Mouse (Mus musculus) limb, embryonic 12.5 days (tissue): ENCODE results near the gene Gata2. TPM values are rescaled to one million over a fixed set of nuclear protein-coding genes. Genes with fewer than 3 reads are reported as not detected.

ENCODE experiments used
- ATAC-seq: fragments of 200-750 bp; cut with Nextera tagmentation; 2 replicates; pipeline ENCODE4 v1.8.0; 2017; ENCODE audit warnings: low read depth, moderate TSS enrichment; ENCODE audit not compliant: insufficient number of reproducible peaks, insufficient read depth, low FRiP score, low TSS enrichment
- H3K27ac ChIP-seq: fragments of 300-500 bp; sonication (generic); 2 replicates; pipeline ENCODE4 v1.5.1; 2016; ENCODE audit warnings: mild to moderate bottlenecking, moderate library complexity
- H3K27me3 ChIP-seq: fragments of 300-500 bp; sonication (generic); 2 replicates; pipeline ENCODE4 v1.6.1; 2016; ENCODE audit warnings: mild to moderate bottlenecking, moderate library complexity
- H3K36me3 ChIP-seq: fragments of 300-500 bp; sonication (generic); 2 replicates; pipeline ENCODE4 v1.6.1; 2016; ENCODE audit warnings: mild to moderate bottlenecking, moderate library complexity
- H3K4me1 ChIP-seq: fragments of 300-500 bp; sonication (generic); replicated peaks from 2 replicates; pipeline ENCODE4 v1.6.1; 2016
- H3K4me2 ChIP-seq: fragments of 300-500 bp; sonication (generic); 2 replicates; pipeline ENCODE4 v1.6.1; 2016; ENCODE audit warnings: mild to moderate bottlenecking, moderate library complexity
- H3K4me3 ChIP-seq: fragments of 300-500 bp; sonication (generic); replicated peaks from 2 replicates; pipeline ENCODE4 v1.5.1; 2016; ENCODE audit warnings: mild to moderate bottlenecking
- H3K9ac ChIP-seq: fragments of 300-500 bp; sonication (generic); replicated peaks from 2 replicates; pipeline ENCODE4 v1.6.1; 2016; ENCODE audit warnings: mild to moderate bottlenecking, moderate library complexity
- H3K9me3 ChIP-seq: fragments of 300-500 bp; sonication (generic); 2 replicates; pipeline ENCODE4 v1.6.1; 2016; ENCODE audit warnings: mild to moderate bottlenecking, moderate library complexity
- WGBS: fragments of 180-500 bp; shearing (Covaris S2); methylation state at CpG from one replicate; pipeline ENCODE4 v1.1.7; 2016; 5-methylcytosine and 5-hydroxymethylcytosine counted together
- polyA plus RNA-seq: library from polyadenylated mRNA; unstranded; fragments of >200 nt; fragmentation: Nextera tagmentation; extraction: Ambion mirVana; gene quantifications from 2 replicates; pipeline ENCODE4 v1.2.1, GENCODE M21; 2016

Gata2 gene
- polyA plus RNA-seq, 1 experiment from 2014 or later: 5.7 TPM

GRCm38 (mm10) chr6:88210182-88210581 lies 16.5 kb downstream of the Gata2 start:
- no peak for ATAC-seq
- H3K27me3 ChIP-seq: peaks cover 45% of the 10 kb centered on the region
- H3K9ac ChIP-seq: no peak overlapping the region
- H3K4me3 ChIP-seq: no peak overlapping the region
- H3K4me1 ChIP-seq: no peaks in the 10 kb centered on the region
- H3K36me3 ChIP-seq: no peaks in the 10 kb centered on the region
- H3K27ac ChIP-seq: no peak overlapping the region
- no peak overlapping the region for H3K4me2 ChIP-seq
- H3K9me3 ChIP-seq: no peaks in the 10 kb centered on the region
- WGBS: 61% methylated on average over 3 of the region's 3 CpGs

DNA sequence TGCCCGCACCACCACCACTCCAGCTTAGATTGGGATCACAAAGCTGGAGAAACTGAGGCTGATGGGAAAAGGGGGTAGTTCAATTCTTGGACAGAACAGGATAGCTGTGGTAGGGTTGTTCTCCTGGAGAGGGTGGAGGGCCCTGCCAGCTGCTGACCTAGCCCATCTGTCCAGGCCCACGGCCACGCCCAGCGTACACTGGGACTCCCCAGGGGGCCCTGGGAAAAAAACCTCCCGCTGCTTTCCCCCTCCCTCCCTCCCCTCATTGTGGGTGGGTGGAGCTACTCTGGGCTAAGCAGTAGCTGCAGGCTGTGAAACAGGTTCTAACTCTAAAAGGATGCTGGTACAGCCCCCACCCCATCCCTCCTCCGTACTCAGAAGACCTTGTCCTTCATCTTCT lies 22.1 kb downstream of the Gata2 start:
- Histone ChIP-seq H3K9me3 (peaks cover 5% of the 10 kb centered on the region), H3K4me3 (no peak overlapping the region), H3K9ac (no peak overlapping the region), H3K27ac (no peak overlapping the region), H3K36me3 (no peaks in the 10 kb centered on the region), H3K4me1 (no peaks in the 10 kb centered on the region), H3K4me2 (no peak overlapping the region), H3K27me3 (no peaks in the 10 kb centered on the region)
- ATAC-seq: no peak
- WGBS: 50% methylated on average over 6 of the region's 6 CpGs

DNA sequence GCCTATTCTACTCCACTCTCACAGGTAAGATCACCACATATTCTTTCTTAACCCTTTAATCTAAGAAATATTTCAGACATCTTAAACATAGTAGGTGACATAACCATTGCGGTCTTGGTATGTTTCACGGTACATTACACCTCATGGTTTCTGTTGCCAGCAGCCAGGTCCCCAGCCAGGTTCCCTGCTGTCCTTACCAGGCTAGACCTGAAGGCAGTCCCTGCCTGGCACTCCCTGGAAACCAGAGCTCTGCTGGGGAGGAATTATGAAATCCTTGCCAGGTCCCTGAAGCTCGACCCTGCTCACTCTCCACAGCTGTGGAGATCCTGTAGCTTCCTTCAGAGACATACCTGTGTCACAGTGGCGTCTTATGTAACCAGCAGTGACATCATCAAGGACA lies 22.5 kb downstream of the Gata2 start:
- Histone ChIP-seq H3K9me3 (peaks cover 5% of the 10 kb centered on the region), H3K4me2 (no peak overlapping the region), H3K4me1 (no peaks in the 10 kb centered on the region), H3K9ac (no peak overlapping the region), H3K36me3 (no peaks in the 10 kb centered on the region), H3K4me3 (no peak overlapping the region), H3K27ac (no peak overlapping the region), H3K27me3 (0 out of 2 replicates have a peak, but pooled peaks cover 2% of the 10 kb centered on the region)
- no peak for ATAC-seq
- 79% methylated on average over 4 of the region's 4 CpGs for WGBS

DNA sequence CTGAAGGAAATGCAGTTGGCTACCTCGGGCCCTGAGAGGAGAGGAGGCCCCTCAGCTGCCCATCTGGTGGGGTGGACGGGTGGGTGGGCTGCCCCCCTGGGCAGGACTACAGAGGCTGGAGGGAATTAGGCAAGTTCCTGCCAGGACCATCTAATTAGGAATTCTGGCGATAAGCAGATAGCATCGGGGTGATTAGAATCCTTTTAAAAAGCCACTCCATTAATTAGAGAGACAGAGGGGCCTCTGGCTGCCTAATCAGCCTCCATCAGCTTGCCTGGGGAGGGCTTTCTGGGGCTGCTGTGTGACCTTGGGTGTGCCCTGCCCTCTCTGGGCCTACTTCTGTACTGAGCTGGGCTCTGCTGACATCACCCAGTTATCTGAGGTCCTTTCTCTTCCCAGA lies 25.4 kb downstream of the Gata2 start:
- no peaks in the 10 kb centered on the region for H3K4me1 ChIP-seq
- 6% methylated on average over 4 of the region's 4 CpGs for WGBS
- H3K4me2 ChIP-seq: no peak overlapping the region
- H3K27me3 ChIP-seq: peaks cover 2% of the 10 kb centered on the region; the same call in 1 of the 2 replicates
- no peak overlapping the region for H3K4me3 ChIP-seq
- H3K9me3 ChIP-seq: peaks cover 5% of the 10 kb centered on the region
- ATAC-seq: no peak
- no peaks in the 10 kb centered on the region for H3K36me3 ChIP-seq
- H3K27ac ChIP-seq: no peak overlapping the region
- H3K9ac ChIP-seq: no peak overlapping the region

DNA sequence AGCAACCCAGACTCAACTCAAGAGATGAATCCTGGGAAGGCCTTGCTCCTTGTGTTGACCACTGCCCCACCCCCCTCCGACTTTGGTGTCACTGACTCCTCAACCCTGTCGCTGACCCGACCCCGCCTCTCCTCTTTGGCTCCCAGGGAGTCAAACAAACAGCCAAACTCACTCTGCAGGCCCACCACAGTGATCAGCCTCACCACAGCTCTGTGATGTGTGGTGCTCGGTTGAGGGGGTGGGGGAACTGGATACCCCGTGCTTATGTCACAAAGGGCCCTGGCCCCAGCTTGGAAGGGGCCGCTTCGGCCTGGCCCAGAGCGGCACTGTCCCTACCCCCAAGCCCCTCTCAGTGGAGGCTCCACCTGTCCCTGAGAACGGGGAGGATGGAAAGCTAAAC lies 28.3 kb downstream of the Gata2 start, which contains the start of gene Dnajb8:
Gene Dnajb8, plus strand, starts transcription at position 301 of the 400 bp plus-strand sequence.
- no peaks in the 10 kb centered on the region for H3K36me3 ChIP-seq
- no peak within 1 kb of the TSS for H3K27ac ChIP-seq
- H3K4me1 ChIP-seq: peaks cover 7% of the 10 kb centered on the region; the same call in 1 of the 2 replicates
- peaks cover 5% of the 10 kb centered on the region for H3K9me3 ChIP-seq
- peaks cover 2% of the 10 kb centered on the region; the same call in 1 of the 2 replicates for H3K27me3 ChIP-seq
- H3K9ac ChIP-seq: no peak within 1 kb of the TSS
- WGBS: 41% methylated on average over 10 of the region's 10 CpGs
- no peak within 1 kb of the TSS for H3K4me2 ChIP-seq
- no peak for ATAC-seq
- no peak within 1 kb of the TSS for H3K4me3 ChIP-seq

DNA sequence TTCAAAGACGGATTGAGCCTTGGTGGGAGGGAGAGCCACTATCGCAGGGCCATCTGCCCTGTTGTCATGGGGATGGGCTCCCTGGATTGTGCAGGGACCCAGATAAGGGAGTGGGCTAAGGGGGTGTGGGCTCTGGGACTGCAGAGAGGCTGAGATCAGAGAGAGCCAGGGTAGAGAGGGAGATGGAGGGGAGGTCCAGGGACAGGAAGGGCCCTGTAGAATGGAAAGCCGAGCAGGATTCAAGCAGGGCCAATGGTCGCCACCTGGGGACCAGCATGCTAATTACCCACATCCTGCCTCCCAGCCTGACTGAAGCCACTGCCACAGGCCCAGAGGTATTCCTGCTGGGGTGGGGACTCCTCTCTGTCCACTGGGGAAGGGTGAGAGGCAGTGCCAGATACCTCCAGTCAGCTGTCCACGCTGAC lies 32.9 kb downstream of the Gata2 start:
- no peaks in the 10 kb centered on the region; the same call in none of the 2 replicates for H3K27me3 ChIP-seq
- no peak for ATAC-seq
- 15% methylated on average over 5 of the region's 5 CpGs for WGBS
- peaks cover 12% of the 10 kb centered on the region for H3K4me1 ChIP-seq
- no peaks in the 10 kb centered on the region for H3K9me3 ChIP-seq
- no peak overlapping the region for H3K27ac ChIP-seq
- no peaks in the 10 kb centered on the region for H3K36me3 ChIP-seq
- H3K4me3 ChIP-seq: no peak overlapping the region
- no peak overlapping the region for H3K9ac ChIP-seq
- H3K4me2 ChIP-seq: no peak overlapping the region

DNA sequence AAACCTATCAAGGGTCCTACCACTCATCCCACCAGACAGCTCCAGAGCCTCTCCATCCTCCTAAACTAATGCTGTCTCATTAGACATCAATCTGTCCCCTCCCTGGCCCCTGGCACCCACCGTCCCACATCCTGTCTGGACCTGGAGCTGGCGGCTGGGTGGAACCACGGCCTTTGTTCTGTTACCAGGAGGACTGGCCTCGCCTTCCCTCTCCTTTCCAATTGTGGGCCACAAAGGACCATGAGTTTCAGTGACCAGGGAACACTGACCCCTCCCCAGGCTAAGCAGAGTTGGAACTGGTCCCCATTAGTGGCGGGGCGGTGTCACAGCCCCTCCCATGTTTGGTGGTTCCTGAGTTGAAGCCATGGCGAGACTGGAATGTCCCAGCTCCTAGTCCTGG lies 33.8 kb downstream of the Gata2 start:
- no peak overlapping the region for H3K27ac ChIP-seq
- no peak overlapping the region for H3K4me2 ChIP-seq
- no peak overlapping the region for H3K4me3 ChIP-seq
- peaks cover 12% of the 10 kb centered on the region for H3K4me1 ChIP-seq
- no peak for ATAC-seq
- no peaks in the 10 kb centered on the region for H3K9me3 ChIP-seq
- H3K36me3 ChIP-seq: no peaks in the 10 kb centered on the region
- H3K9ac ChIP-seq: no peak overlapping the region
- 42% methylated on average over 7 of the region's 7 CpGs for WGBS
- no peaks in the 10 kb centered on the region; the same call in none of the 2 replicates for H3K27me3 ChIP-seq

- Histone ChIP-seq H3K4me2 (no peak overlapping the region), H3K36me3 (no peaks in the 10 kb centered on the region), H3K4me1 (peaks cover 12% of the 10 kb centered on the region), H3K4me3 (no peak overlapping the region), H3K9ac (no peak overlapping the region), H3K9me3 (no peaks in the 10 kb centered on the region), H3K27ac (no peak overlapping the region), H3K27me3 (peaks cover 14% of the 10 kb centered on the region)
- no peak for ATAC-seq
- WGBS: 83% methylated on average over 12 of the region's 12 CpGs
Observed at GRCm38 (mm10) chr6:88229221-88229620, 35.5 kb downstream of the Gata2 start.

GRCm38 (mm10) chr6:88231821-88232220 lies 38.1 kb downstream of the Gata2 start:
- 75% methylated on average over 7 of the region's 7 CpGs for WGBS
- H3K27me3 ChIP-seq: peaks cover 40% of the 10 kb centered on the region

GRCm38 (mm10) chr6:88232221-88232620 lies 38.5 kb downstream of the Gata2 start:
- no peak for ATAC-seq
- H3K27me3 ChIP-seq: peaks cover 44% of the 10 kb centered on the region
- H3K36me3 ChIP-seq: no peaks in the 10 kb centered on the region
- H3K27ac ChIP-seq: no peak overlapping the region
- H3K9me3 ChIP-seq: no peaks in the 10 kb centered on the region
- WGBS: 68% methylated on average over 6 of the region's 6 CpGs
- no peak overlapping the region for H3K9ac ChIP-seq
- no peak overlapping the region for H3K4me2 ChIP-seq
- no peak overlapping the region for H3K4me3 ChIP-seq
- H3K4me1 ChIP-seq: peaks cover 14% of the 10 kb centered on the region

More at GRCm38 (mm10) chr6:88231821-88232220, 38.1 kb downstream of the Gata2 start:
- H3K9ac ChIP-seq: no peak overlapping the region
- H3K36me3 ChIP-seq: no peaks in the 10 kb centered on the region
- H3K4me1 ChIP-seq: peaks cover 15% of the 10 kb centered on the region
- no peak overlapping the region for H3K4me3 ChIP-seq
- ATAC-seq: no peak
- no peaks in the 10 kb centered on the region for H3K9me3 ChIP-seq
- H3K27ac ChIP-seq: no peak overlapping the region
- H3K4me2 ChIP-seq: no peak overlapping the region

GRCm38 (mm10) chr6:88233996-88234395 lies 40.3 kb downstream of the Gata2 start:
- ATAC-seq: no peak
- Histone ChIP-seq H3K4me3 (no peak overlapping the region), H3K36me3 (no peaks in the 10 kb centered on the region), H3K27me3 (peaks cover 62% of the 10 kb centered on the region), H3K4me2 (no peak overlapping the region), H3K27ac (no peak overlapping the region), H3K9ac (no peak overlapping the region), H3K9me3 (no peaks in the 10 kb centered on the region), H3K4me1 (peaks cover 9% of the 10 kb centered on the region)
- WGBS: 73% methylated on average over 8 of the region's 8 CpGs

GRCm38 (mm10) chr6:88235461-88235860 lies 41.8 kb downstream of the Gata2 start:
- Histone ChIP-seq H3K4me2 (peak overlapping the region; percentile 54; the same call in 1 of the 2 replicates), H3K9ac (peak overlapping the region; percentile 54; the same call in 1 of the 2 replicates), H3K27me3 (peaks cover 74% of the 10 kb centered on the region), H3K9me3 (no peaks in the 10 kb centered on the region), H3K4me1 (peaks cover 9% of the 10 kb centered on the region), H3K36me3 (no peaks in the 10 kb centered on the region), H3K4me3 (no peak overlapping the region), H3K27ac (no peak overlapping the region)
- 24% methylated on average over 8 of the region's 8 CpGs for WGBS
- ATAC-seq: no peak
